8 mouse cellular contexts compared by ENCODE assay signal in genomic region chr1:188660339-188660738, GRCm38 (mm10).
A peak's percentile ranks its signal among the peaks of the same experiment; 100 is the strongest.
DNase-seq lines count a peak whose midpoint lies in the region; ATAC-seq and TF ChIP-seq lines count a peak whose summit lies in the region.

No protein-coding gene starts in this region.

- in situ Hi-C loops in ES-E14 (cut with MboI; ENCODE audit: low sequenced_read_pairs in 2 of 2, unreplicated experiment in 2 of 2): no loop called here

- no peak for ATAC-seq in heart, postnatal 0 days (ENCODE audit: insufficient read depth, low read depth)

- H3K36me3 ChIP-seq in ES-E14 (ENCODE audit: control insufficient read depth, insufficient read depth, low read length, poor library complexity, severe bottlenecking): no peaks in the 10 kb centered on the region
- no peaks in the 10 kb centered on the region for H3K36me3 ChIP-seq in heart, postnatal 0 days (replicated peaks; ENCODE audit: control insufficient read depth, insufficient read depth, low read length)

- no peak for TF ChIP-seq EP300 in heart, postnatal 0 days (IDR thresholded peaks at IDR 0.05; ENCODE audit: low read depth)

- no peak for TF ChIP-seq CTCF in heart, postnatal 0 days (IDR thresholded peaks at IDR 0.05; ENCODE audit: low read depth)

- no peaks in the 10 kb centered on the region for H3K27me3 ChIP-seq in heart, postnatal 0 days (ENCODE audit: control insufficient read depth, insufficient read depth, low read length)

- no peak overlapping the region for H3K27ac ChIP-seq in ES-E14 (ENCODE audit: insufficient read depth, low read depth, low read length, poor library complexity, severe bottlenecking)
- H3K27ac ChIP-seq in heart, postnatal 0 days (ENCODE audit: low read depth): 0 out of 2 replicates have a peak overlapping the region, but pooled peaks have one; percentile 3

- H3K9ac ChIP-seq in ES-E14 (ENCODE audit: insufficient read depth, low read depth, low read length, poor library complexity, severe bottlenecking): no peak overlapping the region
- H3K9ac ChIP-seq in heart, postnatal 0 days (replicated peaks; ENCODE audit: low read depth, low read length): no peak overlapping the region

- no peaks in the 10 kb centered on the region for H3K9me3 ChIP-seq in ES-E14 (ENCODE audit: control insufficient read depth, insufficient read depth, low read depth, low read length)
- H3K9me3 ChIP-seq in heart, postnatal 0 days (replicated peaks; ENCODE audit: control insufficient read depth, low read length): no peaks in the 10 kb centered on the region

- DNase-seq in ES-E14 (ENCODE audit: low read depth, low spot score): peak; percentile 28
- peak; percentile 69 for DNase-seq in embryo, embryonic 10 days (ENCODE audit: low spot score)
- peak; percentile 20 for DNase-seq in heart, postnatal 0 days (ENCODE audit: low spot score)
- DNase-seq in mesoderm, embryonic 11.5 days (ENCODE audit: low read depth, low spot score): peak; percentile 63
- no peak for DNase-seq in thymus, postnatal 4 days
- no peak for DNase-seq in frontal cortex, postnatal 36 days (ENCODE audit: low spot score in 2 of 2)
- no peak for DNase-seq in urinary bladder, postnatal 25 days (ENCODE audit: low spot score)
- no peak for DNase-seq in cerebellum, postnatal 25 days

- H3K4me2 ChIP-seq in heart, postnatal 0 days (ENCODE audit: low read depth, low read length): peak overlapping the region; percentile 63

- H3K4me3 ChIP-seq in ES-E14 (ENCODE audit: insufficient read depth in 1 of 2, low read depth in 1 of 2, low read length in 2 of 2, poor library complexity in 1 of 2, severe bottlenecking in 1 of 2): peak overlapping the region in 1 of 2 experiments; percentile 47; a peak in 2 of 4 replicates
- H3K4me3 ChIP-seq in heart, postnatal 0 days (ENCODE audit: low read depth, low read length): peak overlapping the region; percentile 37

- H3K4me1 ChIP-seq in ES-E14 (ENCODE audit: control insufficient read depth in 2 of 2, insufficient read depth in 2 of 2, low read length in 2 of 2, poor library complexity in 1 of 2): peaks cover 5 to 8% of the 10 kb centered on the region in 2 experiments; a peak in 3 of 4 replicates
- H3K4me1 ChIP-seq in heart, postnatal 0 days (ENCODE audit: control insufficient read depth, insufficient read depth): peaks cover 14% of the 10 kb centered on the region; the same call in 1 of the 2 replicates

- 19% methylated on average over 3 of the region's 3 CpGs for WGBS in heart, postnatal 0 days

TF ChIP-seq in ES-E14, 5 proteins besides CTCF, POLR2A, EP300 and RAD21:
- TF ChIP-seq ZC3H11A (IDR thresholded peaks at IDR 0.05; ENCODE audit: borderline replicate concordance, low read depth, low read length) (no peak), CHD2 (IDR thresholded peaks at IDR 0.05; ENCODE audit: low read depth, low read length) (no peak), HCFC1 (IDR thresholded peaks at IDR 0.05; ENCODE audit: borderline replicate concordance, insufficient read depth, low read length) (no peak), MAFK (IDR thresholded peaks at IDR 0.05; ENCODE audit: insufficient read depth, low read depth, low read length) (no peak), ZNF384 (IDR thresholded peaks at IDR 0.05; ENCODE audit: low read depth, low read length) (no peak)
TF ChIP-seq in ES-E14: peak in this region for 0.

Comparison
In these comparisons a context has a peak if more than half of its experiments do, and no peak if none do; other contexts are left out.
1. DNase-seq: peak in ES-E14 (single experiment), embryo, embryonic 10 days (single experiment), heart, postnatal 0 days (single experiment) and mesoderm, embryonic 11.5 days (single experiment); none in thymus, postnatal 4 days (single experiment), frontal cortex, postnatal 36 days (0 of 2), urinary bladder, postnatal 25 days (single experiment) and cerebellum, postnatal 25 days (0 of 2).